Mouse (Mus musculus): ENCODE data around the gene Arhgef10l. TPM values are rescaled to one million over a fixed set of nuclear protein-coding genes. Genes with fewer than 3 reads are reported as not detected.

The Arhgef10l gene
- polyA plus RNA-seq, 1 experiment from 2014 or later, result 17.0 TPM

- Histone ChIP-seq H3K27me3 (no peaks in the 10 kb centered on the region), H3K27ac (replicated peaks) (no peak overlapping the region), H3K9ac (no peak overlapping the region), H3K36me3 (no peaks in the 10 kb centered on the region), H3K4me2 (replicated peaks) (no peak overlapping the region), H3K4me1 (no peaks in the 10 kb centered on the region), H3K9me3 (replicated peaks) (no peaks in the 10 kb centered on the region), H3K4me3 (replicated peaks) (no peak overlapping the region)
- no peak for ATAC-seq (ENCODE audit: insufficient number of reproducible peaks, low FRiP score, low TSS enrichment, low read depth)
- 60% methylated on average over 19 of the region's 19 CpGs for WGBS
Measured at GRCm38 (mm10) chr4:140504921-140505607, 160.7 kb downstream of the Arhgef10l start.

- no peak for ATAC-seq (ENCODE audit: insufficient number of reproducible peaks, low FRiP score, low TSS enrichment, low read depth)
- Histone ChIP-seq H3K4me2 (replicated peaks) (no peak overlapping the region), H3K9ac (no peak overlapping the region), H3K27ac (replicated peaks) (no peak overlapping the region), H3K9me3 (replicated peaks) (no peaks in the 10 kb centered on the region), H3K4me1 (no peaks in the 10 kb centered on the region), H3K36me3 (no peaks in the 10 kb centered on the region), H3K4me3 (replicated peaks) (no peak overlapping the region), H3K27me3 (no peaks in the 10 kb centered on the region)
- WGBS, result 27% methylated on average over 16 of the region's 16 CpGs
Measured at GRCm38 (mm10) chr4:140504067-140504913, 161.5 kb downstream of the Arhgef10l start.

- ATAC-seq (ENCODE audit: insufficient number of reproducible peaks, low FRiP score, low TSS enrichment, low read depth), result no peak
- no peak overlapping the region for H3K4me3 ChIP-seq (replicated peaks)
- H3K4me2 ChIP-seq (replicated peaks), result no peak overlapping the region
- WGBS, result 47% methylated on average over 7 of the region's 7 CpGs
- H3K27me3 ChIP-seq, result no peaks in the 10 kb centered on the region
- no peak overlapping the region for H3K27ac ChIP-seq (replicated peaks)
- no peaks in the 10 kb centered on the region for H3K4me1 ChIP-seq
- H3K9ac ChIP-seq, result no peak overlapping the region
- no peaks in the 10 kb centered on the region for H3K9me3 ChIP-seq (replicated peaks)
- H3K36me3 ChIP-seq, result no peaks in the 10 kb centered on the region
Measured at GRCm38 (mm10) chr4:140500766-140501165, 165.0 kb downstream of the Arhgef10l start.

- Histone ChIP-seq H3K4me1 (no peaks in the 10 kb centered on the region), H3K27ac (replicated peaks) (no peak overlapping the region), H3K4me3 (replicated peaks) (no peak overlapping the region), H3K9ac (no peak overlapping the region), H3K27me3 (no peaks in the 10 kb centered on the region), H3K9me3 (replicated peaks) (no peaks in the 10 kb centered on the region), H3K4me2 (replicated peaks) (no peak overlapping the region), H3K36me3 (no peaks in the 10 kb centered on the region)
- 88% methylated on average over 6 of the region's 6 CpGs for WGBS
- no peak for ATAC-seq (ENCODE audit: insufficient number of reproducible peaks, low FRiP score, low TSS enrichment, low read depth)
Measured at GRCm38 (mm10) chr4:140499571-140499970, 166.2 kb downstream of the Arhgef10l start.

GRCm38 (mm10) chr4:140497169-140497568 is 168.6 kb downstream of the Arhgef10l start:
- Histone ChIP-seq H3K27ac (replicated peaks) (no peak overlapping the region), H3K9ac (no peak overlapping the region), H3K36me3 (no peaks in the 10 kb centered on the region), H3K27me3 (no peaks in the 10 kb centered on the region), H3K4me3 (replicated peaks) (no peak overlapping the region), H3K4me1 (no peaks in the 10 kb centered on the region), H3K4me2 (replicated peaks) (no peak overlapping the region), H3K9me3 (replicated peaks) (no peaks in the 10 kb centered on the region)
- WGBS, result 55% methylated on average over 20 of the region's 20 CpGs
- no peak for ATAC-seq (ENCODE audit: insufficient number of reproducible peaks, low FRiP score, low TSS enrichment, low read depth)

- no peaks in the 10 kb centered on the region for H3K27me3 ChIP-seq
- H3K4me2 ChIP-seq (replicated peaks), result no peak overlapping the region
- no peak overlapping the region for H3K27ac ChIP-seq (replicated peaks)
- H3K9me3 ChIP-seq (replicated peaks), result no peaks in the 10 kb centered on the region
- no peaks in the 10 kb centered on the region for H3K4me1 ChIP-seq
- ATAC-seq (ENCODE audit: insufficient number of reproducible peaks, low FRiP score, low TSS enrichment, low read depth), result no peak
- H3K4me3 ChIP-seq (replicated peaks), result no peak overlapping the region
- 48% methylated on average over 5 of the region's 5 CpGs for WGBS
- no peaks in the 10 kb centered on the region for H3K36me3 ChIP-seq
- no peak overlapping the region for H3K9ac ChIP-seq
Measured at GRCm38 (mm10) chr4:140491555-140491954, 174.3 kb downstream of the Arhgef10l start.

GRCm38 (mm10) chr4:140485442-140485841 is 180.4 kb downstream of the Arhgef10l start:
- Histone ChIP-seq H3K9me3 (replicated peaks) (no peaks in the 10 kb centered on the region), H3K36me3 (no peaks in the 10 kb centered on the region), H3K27me3 (no peaks in the 10 kb centered on the region), H3K4me1 (no peaks in the 10 kb centered on the region), H3K9ac (no peak overlapping the region), H3K4me2 (replicated peaks) (no peak overlapping the region), H3K27ac (replicated peaks) (no peak overlapping the region), H3K4me3 (replicated peaks) (no peak overlapping the region)
- no peak for ATAC-seq (ENCODE audit: insufficient number of reproducible peaks, low FRiP score, low TSS enrichment, low read depth)
- 48% methylated on average over 12 of the region's 12 CpGs for WGBS

- ATAC-seq (ENCODE audit: insufficient number of reproducible peaks, low FRiP score, low TSS enrichment, low read depth), result no peak
- WGBS, result 59% methylated on average over 11 of the region's 11 CpGs
Measured at GRCm38 (mm10) chr4:140483134-140483533, 182.7 kb downstream of the Arhgef10l start.

GRCm38 (mm10) chr4:140480369-140481067 is 185.3 kb downstream of the Arhgef10l start:
- Histone ChIP-seq H3K27me3 (no peaks in the 10 kb centered on the region), H3K4me1 (0 out of 2 replicates have a peak, but pooled peaks cover 4% of the 10 kb centered on the region), H3K4me2 (replicated peaks) (no peak overlapping the region), H3K9me3 (replicated peaks) (no peaks in the 10 kb centered on the region), H3K4me3 (replicated peaks) (no peak overlapping the region), H3K36me3 (no peaks in the 10 kb centered on the region), H3K27ac (replicated peaks) (no peak overlapping the region), H3K9ac (no peak overlapping the region)
- 39% methylated on average over 15 of the region's 15 CpGs for WGBS
- no peak for ATAC-seq (ENCODE audit: insufficient number of reproducible peaks, low FRiP score, low TSS enrichment, low read depth)

More at GRCm38 (mm10) chr4:140483134-140483533, 182.7 kb downstream of the Arhgef10l start:
- Histone ChIP-seq H3K36me3 (no peaks in the 10 kb centered on the region), H3K9me3 (replicated peaks) (no peaks in the 10 kb centered on the region), H3K27ac (replicated peaks) (no peak overlapping the region), H3K4me3 (replicated peaks) (no peak overlapping the region), H3K27me3 (no peaks in the 10 kb centered on the region), H3K4me1 (0 out of 2 replicates have a peak, but pooled peaks cover 4% of the 10 kb centered on the region), H3K4me2 (replicated peaks) (no peak overlapping the region), H3K9ac (no peak overlapping the region)

GRCm38 (mm10) chr4:140475194-140475593 is 190.6 kb downstream of the Arhgef10l start:
- 0 out of 2 replicates have a peak, but pooled peaks cover 4% of the 10 kb centered on the region for H3K4me1 ChIP-seq
- H3K4me3 ChIP-seq (replicated peaks), result no peak overlapping the region
- no peaks in the 10 kb centered on the region for H3K27me3 ChIP-seq
- H3K27ac ChIP-seq (replicated peaks), result no peak overlapping the region
- H3K9ac ChIP-seq, result no peak overlapping the region
- no peaks in the 10 kb centered on the region for H3K9me3 ChIP-seq (replicated peaks)
- no peak overlapping the region for H3K4me2 ChIP-seq (replicated peaks)
- H3K36me3 ChIP-seq, result no peaks in the 10 kb centered on the region
- 0 out of 2 replicates have a peak, but pooled peaks have one; percentile 12 for ATAC-seq (ENCODE audit: insufficient number of reproducible peaks, low FRiP score, low TSS enrichment, low read depth)
- WGBS, result 46% methylated on average over 8 of the region's 8 CpGs

All from embryonic facial prominence, embryonic 15.5 days (tissue).